Mouse (Mus musculus) E14TG2a.4 (cell line): ENCODE measurements at regions not wholly inside any gene's neighbourhood (a gene's known extent, or its start where the extent isn't known, plus 50 kb on each side); places are given as distances from the start of the nearest gene placed in this dataset.

Experiments used
- CTCF ChIP-seq: conservative IDR thresholded peaks from 2 replicates; pipeline ENCODE4 v1.5.1; 2014; ENCODE audit warnings: low read length
- POU5F1 ChIP-seq: IDR thresholded peaks from 2 replicates; pipeline ENCODE4 v1.6.1; 2014; ENCODE audit warnings: low read length, borderline replicate concordance

- no peak for TF ChIP-seq CTCF
- no peak for TF ChIP-seq POU5F1
Observed at GRCm38 (mm10) chr11:56341040-56341439, 300.2 kb upstream of the Nmur2 start.
